Mouse (Mus musculus) liver (tissue): Measurements from ENCODE around the gene Crhr1.
"Not testable (repeated sequence)": the region's sequence is repeated elsewhere in the genome, so short reads cannot be mapped to it uniquely, and the experiment has no call there.

Source experiments
- DNase-seq: peaks from one replicate; pipeline ENCODE4 v3.0.0-alpha.2; 2020; ENCODE audit warnings: mixed read lengths

The Crhr1 gene

DNA sequence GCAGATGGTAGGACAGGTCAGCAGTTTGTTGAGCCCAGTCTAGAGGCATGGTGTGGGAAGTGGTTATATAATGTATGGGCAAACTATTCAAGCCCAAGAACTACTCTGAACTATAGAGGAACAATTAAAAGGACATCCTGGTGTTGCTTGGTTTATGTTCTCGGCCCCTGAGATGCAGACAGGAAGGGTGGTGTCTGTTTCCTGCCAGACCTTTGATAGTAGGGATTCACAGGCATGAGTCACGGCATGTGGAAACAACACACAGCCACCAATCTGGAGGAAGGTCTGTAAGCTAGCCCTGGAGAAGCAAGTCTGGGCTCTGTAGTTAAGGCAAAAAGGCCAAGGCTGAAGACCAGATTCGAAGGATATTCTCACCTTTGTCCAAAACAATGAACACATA, 70.6 kb downstream of the Crhr1 start:
- DNase-seq: no peak

DNA sequence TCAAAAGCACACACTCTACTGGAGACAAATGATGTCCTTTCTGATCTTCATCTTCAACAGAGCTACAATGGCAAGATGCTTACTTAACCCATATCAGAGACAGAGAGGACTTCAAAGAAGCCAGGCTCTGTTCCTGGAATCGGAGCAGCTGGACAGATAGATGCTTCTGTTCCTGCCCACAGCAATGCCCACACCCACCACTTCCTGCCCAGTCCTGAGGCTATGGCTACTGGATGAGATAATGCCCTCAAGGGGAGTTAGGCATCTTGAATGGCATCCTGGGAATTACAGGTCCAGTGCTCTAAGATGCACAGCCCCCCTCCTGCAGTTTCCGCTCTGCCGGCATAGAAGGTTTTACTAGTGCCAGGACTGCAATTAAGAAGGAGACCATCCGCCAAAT, 73.9 kb downstream of the Crhr1 start:
- no peak for DNase-seq

DNA sequence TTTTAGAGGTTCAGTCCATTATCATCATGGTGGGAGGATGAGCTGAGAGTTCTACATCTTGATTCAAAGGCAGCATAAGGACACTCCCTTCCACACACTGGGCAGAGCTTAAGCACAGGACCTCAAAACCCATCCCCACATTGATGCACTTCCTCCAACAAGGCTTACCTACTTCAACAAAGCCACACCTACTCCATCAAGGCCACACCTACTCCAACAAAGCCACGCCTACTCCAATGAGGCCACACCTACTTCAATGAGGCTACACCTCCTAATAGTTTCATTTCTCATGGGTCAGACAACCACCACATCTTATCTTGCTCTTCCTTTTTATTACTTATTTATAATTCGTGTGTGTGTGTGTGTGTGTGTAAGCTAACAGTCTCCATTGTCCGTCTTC, 76.4 kb downstream of the Crhr1 start:
- DNase-seq: no peak

DNA sequence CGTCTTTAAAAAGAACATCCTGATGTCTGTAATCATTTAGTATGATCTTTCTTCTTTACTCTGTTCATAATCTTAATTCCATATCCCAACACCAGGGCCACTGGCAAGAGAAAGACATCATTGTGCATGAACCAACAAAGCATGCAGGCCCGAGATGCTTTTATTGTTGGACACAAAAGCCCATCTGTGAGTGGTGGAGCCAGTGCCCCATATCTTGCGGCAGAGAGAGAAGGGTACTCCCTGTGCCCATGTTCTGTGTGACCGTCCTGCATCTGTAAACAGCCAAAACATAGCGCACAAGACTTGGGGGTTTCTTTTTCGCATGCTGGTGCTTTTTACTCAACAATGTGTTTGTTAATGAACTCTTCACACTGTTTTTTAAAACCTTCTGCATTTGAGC, 78.6 kb downstream of the Crhr1 start:
- DNase-seq: no peak

DNA sequence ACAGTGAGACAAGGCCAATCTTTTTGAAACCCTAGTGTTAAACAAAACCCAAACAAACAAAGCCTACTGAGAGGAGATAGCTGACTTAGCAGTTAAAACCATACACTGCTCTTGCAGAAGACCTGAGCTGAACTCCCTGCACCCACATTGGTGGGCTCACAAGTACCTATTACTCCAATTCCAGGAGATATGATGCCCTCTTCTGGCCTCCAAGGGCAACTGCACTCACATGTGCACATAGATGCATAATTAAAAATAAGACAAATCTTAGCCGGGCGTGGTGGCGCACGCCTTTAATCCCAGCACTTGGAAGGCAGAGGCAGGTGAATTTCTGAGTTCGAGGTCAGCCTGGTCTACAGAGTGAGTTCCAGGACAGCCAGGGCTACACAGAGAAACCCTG, 81.5 kb downstream of the Crhr1 start:
- DNase-seq: not testable (repeated sequence)

DNA sequence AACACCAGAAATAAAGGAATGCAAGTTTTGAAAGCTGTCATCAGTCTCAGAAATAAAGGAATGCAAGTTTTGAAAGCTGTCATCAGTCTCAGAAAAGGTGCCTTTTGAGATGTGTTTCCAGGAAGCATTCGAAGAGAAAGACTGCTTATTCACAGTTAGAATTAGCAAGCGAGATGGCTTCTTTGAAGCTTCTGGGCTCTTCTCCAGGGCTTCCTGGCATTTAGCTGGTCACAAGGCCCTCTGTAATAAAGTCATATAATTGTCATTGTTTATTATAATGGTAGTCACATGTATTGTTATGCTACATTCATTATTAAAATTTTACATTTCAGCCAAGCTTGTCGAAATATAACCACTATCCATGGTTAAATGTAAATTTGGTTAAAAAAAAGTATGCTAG, 85.4 kb downstream of the Crhr1 start:
- no peak for DNase-seq

DNA sequence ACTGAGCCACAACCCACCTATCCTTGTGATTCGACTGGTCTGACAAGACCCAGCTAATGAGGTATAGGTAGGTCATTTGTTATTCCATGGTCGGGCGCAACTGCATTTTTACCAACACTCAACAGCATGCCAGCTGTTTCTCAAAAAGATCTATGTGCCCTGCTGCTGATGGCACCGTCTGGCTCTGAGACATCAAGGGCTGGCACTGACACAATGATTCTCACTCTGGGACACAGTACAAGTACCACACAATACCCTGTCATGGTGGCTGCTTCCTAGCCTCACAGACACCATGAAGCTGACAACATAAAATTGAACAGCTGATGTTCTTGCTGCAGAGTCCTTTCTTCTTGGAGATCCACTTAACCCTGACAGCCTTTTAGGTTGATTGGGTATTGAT, 87.6 kb downstream of the Crhr1 start:
- no peak for DNase-seq

DNA sequence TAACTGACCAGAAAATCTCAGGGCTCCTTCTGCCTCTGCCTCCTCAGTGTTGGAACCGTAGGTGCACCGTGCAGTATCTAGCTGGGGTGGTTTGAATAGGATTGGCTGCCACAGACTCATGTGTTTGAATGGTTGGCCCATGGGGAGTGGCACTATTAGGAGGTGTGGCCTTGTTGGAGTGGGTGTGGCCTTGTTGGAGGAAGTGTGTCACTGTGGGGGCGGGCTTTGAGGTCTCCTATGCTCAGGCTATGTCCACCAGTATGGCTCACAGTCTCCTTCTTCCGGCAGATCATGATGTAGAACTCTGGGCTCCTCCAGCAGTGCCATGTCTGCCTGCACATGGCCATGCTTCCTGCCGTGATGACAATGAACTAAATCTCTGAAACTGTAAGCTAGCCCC, 89.1 kb downstream of the Crhr1 start:
- no peak for DNase-seq

DNA sequence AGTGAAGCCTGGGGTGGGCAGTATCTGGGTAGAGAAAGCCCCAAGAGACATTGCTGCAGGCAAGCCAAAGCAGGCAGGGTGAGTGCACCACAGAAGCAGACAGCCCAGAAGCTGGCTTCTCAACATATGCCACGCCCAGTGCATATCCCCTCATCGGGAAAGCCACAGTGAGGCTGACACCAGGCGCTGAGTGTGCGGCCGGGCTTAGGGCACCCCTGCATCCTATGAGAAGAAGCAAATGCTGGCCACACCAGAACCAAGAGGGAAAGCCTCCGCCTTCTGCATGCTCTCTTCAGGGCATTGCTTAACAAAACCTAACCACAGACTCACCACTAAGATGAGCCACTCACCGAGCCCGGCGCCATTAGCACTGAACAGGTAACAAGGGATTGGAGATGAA, 90.6 kb downstream of the Crhr1 start:
- DNase-seq: no peak
